Mouse (Mus musculus) right cerebral cortex, postnatal 4 days (tissue): Measurements from ENCODE around the gene Traf3ip3.
A peak's percentile ranks its signal among the peaks of the same experiment; 100 is the strongest.

Source experiments
- DNase-seq: peaks from one replicate; pipeline ENCODE4 v3.0.0-alpha.2; 2022

Traf3ip3 gene

DNA sequence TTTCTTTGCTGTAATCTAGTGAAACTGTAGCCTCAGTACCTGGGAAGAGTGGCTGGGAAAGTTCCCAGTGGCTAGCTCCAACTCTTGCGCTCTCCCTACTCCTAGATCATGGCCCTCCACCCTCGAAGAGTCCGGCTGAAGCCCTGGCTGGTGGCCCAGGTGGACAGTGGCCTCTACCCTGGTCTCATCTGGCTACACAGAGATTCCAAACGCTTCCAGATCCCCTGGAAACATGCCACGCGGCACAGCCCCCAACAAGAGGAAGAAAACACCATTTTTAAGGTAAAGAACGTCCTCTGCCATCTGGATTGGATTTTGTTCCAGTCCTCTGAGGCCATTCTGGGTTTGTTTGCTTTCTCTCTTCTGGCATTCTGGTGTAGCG lies 44.4 kb downstream of the Traf3ip3 start:
- DNase-seq = no peak

DNA sequence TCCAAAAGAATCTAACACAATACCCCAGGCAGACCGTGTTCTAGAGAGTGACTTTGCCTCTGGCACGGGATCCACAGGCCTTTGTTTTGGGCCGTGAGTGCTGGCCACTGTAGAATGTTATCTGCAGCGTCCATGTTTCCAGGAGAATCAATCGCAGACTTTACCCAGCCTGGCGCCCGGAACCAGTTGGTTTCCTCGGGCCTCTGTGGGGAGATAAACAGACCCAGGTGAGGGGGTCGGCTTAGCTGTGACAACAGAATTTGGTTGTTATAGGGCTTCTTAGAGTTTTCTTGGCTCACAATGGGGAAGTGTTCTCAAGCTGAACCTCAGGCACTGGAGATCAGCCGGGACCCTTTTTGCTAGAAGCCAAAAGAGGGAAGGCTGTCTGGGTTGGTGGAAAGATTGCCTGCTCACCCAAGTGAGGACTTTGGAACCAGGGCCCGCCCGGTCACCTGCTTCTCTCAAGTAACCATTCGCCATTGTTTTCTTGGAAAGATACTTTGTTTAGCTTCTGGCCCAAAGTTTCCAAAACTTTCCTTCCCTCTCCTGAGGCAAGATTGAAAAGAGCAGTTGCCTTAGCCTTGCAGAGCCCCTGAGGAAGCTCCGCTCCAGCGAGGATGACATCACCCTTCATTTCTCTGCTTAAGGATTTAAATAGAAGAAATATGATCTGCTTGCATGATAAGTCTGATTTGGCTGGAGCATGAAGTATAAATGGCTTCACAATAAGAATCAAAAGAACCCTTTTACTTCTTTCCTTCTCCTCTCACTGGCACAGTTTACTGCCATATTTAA lies 45.0 kb downstream of the Traf3ip3 start:
- DNase-seq = no peak

DNA sequence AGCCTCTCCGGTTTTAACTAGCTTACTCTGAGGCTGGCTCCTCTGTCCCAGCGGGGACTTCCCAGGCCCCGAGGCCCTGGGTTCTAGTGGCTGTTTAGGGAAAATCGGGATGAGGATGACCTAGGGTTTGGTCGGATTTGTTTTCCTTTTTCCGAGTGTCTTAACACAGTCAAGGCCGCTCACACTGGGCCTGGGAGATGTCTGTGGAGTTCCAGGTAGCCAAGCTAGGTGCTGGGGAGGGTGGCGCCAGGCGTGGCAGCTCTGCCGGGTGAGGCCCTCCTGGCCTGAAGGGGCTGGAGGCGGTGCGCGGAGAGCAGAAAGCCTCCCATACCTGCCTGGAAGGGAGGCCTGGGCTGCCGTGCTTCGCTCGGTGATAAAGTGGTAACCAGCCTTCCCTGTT lies 47.9 kb downstream of the Traf3ip3 start:
- no peak for DNase-seq

DNA sequence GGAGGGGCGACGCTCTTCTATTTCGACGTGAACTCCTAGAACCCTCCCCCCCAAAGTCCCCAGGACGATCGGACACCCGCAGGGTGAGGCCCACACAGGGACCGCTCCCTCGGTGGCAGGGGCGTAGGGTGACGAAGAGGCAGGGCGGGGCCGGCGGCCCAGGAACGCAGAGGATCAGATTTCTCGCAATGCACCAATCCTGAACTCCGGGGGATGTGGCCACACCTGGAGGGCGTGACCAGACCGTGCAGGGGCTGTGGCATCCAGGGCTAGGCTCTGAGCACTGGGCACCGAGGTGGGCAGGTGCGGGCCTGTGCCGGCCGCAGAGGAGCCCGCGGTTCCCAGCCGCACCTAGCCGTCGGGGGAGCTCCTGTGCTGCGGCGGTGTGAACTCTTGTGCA lies 48.6 kb downstream of the Traf3ip3 start, which contains the start of gene Irf6:
Irf6 (plus strand) TSS at position 240 of the 400 bp plus-strand sequence.
- DNase-seq = no peak

DNA sequence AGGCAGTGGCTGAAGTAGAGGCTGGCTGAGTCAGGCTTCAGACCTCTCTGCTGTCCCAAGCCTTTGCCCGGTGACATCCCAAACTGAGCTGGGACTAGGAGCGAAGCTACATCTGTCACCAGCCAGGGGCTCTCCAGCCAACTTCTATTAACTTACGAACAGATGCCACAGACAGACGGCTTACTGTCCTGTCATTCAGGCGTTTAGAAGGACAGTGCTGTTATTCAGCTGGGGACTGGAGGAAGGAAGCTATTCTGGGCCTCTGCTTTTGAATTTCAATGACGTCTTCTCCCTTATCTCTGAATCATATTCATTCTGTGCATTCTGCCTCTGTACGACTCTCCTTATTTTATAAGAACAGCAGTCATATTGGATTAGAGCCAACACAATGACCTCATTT lies 50.4 kb downstream of the Traf3ip3 start:
- DNase-seq = no peak

DNA sequence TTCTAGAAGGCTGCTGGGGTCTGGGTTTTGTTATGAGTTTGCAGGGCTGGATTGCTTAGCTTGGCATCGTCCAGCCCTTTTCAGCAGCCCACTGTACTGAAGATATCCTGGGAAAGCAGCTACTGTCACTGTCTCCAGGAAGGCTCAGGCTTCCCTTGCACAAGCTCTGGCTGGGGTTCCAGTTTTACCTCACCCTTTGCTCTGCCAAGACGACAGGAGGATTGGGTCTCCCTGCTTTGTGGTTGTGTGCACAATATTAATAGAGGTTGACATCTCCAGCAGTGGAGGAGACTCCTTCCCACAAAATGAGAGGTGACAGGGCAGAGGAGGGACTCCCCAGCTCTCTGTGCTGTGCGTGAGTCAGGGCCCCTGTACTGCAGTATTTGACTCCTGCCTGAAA lies 52.3 kb downstream of the Traf3ip3 start:
- DNase-seq = no peak

DNA sequence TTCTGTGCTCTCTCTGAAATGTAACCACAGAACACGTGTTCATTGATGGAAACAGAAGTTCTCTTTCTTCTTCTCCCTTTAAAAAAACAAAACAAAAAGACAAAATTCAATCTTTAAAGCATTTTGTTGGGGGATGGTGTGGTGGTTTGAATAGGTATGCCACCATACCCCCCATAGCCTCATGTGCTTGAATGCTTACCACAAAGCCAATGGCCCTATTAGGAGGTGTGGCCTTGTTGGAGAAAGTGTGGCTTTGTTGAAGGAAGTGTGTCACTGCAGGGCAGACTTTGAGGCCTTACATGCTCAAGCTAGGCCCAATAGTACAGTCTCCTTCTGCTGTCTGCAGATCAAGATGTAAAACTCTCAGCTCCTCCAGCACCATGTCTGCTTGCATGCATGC lies 55.1 kb downstream of the Traf3ip3 start:
- no peak for DNase-seq

DNA sequence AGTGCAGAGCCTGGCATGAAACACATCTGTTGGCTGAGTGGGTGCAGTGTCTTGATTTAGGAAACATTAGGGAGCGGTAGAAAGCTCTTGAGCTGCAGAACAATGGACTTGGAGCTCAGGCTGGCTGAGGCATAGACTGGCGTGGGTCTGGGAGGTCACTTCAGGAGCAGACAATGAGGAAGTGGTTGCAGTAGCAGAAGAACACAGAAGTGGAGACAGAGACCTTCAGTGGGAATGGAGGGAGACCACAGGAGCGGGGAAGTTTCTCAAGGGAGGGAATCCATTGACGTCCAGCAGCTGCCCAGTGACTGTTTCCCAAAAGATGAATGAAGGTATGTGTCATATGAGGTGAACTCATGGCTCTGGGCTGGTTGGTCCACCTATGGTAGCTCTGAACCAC lies 56.4 kb downstream of the Traf3ip3 start:
- DNase-seq = no peak

DNA sequence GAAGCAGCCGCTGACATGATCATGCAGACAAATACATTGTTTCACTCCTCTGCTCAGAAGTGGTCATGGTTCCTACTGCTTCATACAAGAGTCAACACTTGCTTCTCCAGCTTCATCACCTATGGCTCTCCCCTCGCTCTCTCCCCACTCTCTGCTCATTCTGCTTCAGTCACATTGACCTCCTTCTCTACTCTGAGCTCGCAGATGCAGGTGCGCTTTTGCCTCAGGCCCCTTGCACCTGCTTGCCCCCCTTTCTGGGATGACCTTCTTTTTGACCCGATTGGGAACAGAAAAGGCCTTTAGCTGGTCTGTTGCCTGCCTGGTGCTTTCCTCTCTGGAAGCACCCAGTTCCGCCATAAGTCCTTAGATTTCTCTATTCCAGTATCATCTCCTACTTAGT lies 57.0 kb downstream of the Traf3ip3 start:
- no peak for DNase-seq

DNA sequence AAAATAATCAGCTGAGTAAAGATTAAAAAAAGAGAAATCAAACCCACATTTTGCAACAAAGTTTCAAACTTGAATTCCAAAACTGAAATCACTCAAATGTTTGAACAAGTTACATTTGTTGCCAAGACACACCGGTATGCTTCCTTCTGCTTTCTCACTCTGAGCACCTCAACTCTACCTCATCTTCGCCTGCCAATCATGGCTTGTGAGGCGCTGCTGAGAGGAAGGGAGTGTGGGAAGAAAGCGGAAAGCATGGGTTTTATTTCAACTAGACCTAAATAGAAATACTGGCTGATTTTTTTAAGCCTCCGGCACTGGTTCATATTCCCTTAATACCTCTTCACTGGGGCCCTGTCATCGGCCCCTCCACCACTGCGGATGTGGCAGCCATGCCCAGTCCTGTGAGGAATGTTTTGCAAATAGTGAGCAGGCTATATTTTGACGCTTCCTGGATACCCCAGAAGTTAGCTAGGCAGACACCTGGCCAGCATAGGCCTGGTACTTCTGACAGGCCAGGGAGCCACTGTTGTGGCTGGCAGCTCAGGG lies 58.9 kb downstream of the Traf3ip3 start:
- DNase-seq = no peak

DNA sequence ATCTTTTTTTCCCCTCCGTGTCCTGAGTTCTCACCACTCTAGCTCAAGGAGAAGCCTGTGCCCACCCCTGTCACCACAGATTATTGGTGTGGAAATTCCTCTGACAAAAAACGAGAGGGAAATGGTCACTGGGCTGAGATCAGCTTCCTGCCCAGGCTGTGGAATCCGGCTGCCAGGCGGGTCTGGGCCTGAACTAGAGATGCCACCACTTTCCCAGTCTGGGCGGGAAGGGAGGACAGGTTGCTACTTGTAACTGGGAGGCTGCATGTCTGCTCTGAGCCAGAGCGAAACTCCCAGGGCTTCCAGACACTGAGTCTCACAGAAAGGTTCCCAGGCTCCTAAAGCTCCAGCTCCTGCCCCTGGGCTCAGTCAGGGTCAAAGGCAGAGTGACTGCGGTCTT lies 60.4 kb downstream of the Traf3ip3 start:
- no peak for DNase-seq

DNA sequence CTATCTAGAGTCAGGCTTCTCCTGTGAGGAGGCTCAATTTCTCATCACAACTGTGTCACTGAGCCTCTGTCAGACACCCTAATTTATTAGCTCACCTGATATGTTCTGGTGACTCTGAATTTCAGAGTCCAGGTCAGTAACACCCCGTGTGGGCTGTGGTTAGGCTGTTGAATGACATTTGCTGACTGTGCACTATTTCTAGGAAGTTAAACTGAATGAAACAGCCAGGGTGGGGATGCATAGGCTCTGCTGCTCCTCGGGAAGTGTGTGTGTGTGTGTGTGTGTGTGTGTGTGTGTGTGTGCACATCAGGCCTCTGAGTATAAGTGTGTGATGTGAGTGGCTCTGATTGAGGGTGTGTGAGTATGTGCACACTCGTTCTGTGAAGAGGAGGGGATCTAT lies 62.8 kb downstream of the Traf3ip3 start:
- DNase-seq = no peak

DNA sequence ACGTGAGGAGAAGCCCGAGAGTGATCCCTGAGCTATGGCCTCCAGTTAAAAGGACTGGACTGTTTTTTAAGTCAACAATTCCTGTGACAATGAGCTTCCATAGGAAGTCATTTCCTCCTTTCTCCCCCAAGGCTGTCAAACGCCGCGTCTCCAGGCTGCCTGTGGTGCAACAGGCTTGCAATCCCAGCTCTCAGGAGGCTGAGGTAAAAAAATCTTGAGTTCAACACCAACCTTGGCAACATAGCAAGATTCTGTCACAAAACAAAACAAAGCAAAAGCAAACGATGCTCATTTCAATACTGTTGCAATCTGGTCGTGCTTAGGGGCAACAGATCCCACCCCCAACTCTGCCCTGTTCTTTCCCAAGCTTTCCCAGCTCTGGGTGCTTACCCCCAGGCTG lies 63.4 kb downstream of the Traf3ip3 start:
- no peak for DNase-seq

DNA sequence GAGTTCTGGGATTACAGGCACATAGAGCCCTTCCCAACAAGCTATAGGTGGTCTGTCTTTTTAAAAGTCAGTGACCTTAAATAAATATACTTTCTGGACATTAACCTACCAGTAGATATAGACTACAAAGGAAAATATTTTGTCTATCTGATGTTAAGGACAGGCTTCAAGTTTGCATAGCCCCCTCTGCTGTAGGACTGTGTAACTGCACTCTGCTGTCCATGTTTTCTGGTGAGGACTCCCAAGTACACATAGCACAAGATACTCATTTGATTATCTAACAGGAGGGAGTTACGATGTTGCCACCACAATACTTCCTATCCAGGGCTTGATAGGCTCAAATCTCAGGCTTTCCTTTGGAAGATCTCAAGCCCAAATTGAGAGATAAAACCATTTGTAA lies 67.8 kb downstream of the Traf3ip3 start:
- no peak for DNase-seq

DNA sequence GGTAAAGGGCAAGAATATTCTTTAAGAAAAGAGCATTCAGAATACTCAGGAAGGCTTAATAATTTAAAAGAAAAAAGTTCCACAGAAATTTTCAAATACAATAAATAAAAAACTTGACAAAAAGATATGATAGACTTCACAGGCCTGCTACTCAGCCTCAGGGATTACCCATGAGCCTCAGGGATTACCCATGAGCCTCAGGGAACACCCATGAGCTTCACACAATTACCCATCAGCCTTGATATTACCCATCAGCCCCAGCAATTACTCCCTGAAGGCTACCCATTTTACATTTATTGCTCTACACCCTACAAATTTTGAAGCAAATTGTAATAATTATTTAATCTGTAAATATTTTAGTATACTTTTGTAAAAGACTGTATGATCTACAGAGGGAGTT lies 69.1 kb downstream of the Traf3ip3 start:
- DNase-seq = no peak

DNA sequence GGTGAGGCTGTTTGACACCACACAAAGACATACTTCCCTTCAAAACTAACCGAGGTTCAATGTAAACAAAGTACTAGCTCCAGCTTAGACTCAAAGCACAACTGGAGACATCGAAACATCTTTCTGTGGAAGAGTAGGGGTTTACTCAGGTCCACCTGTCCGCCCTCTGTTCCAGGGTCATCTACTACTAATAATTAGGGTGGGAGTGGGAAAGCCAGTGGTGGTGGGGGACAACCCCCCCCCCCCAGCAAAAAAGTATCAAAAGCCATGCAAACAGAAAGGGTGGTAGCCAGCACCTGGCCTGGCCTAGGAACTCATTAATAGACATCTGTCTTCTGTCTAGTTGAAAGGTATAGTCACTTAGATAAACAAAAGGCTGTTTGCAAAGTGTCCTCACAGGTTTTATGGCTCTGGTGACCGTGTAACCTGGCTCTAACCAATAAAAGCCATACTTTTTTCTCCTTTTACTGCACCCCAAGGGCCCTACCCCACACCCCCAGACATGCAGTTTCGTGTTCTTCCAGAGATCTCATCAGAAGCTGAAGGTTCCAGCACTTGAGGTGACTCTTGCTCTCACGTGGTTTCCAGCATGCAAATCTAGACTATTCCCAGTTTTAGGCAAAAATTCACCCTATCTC lies 70.1 kb downstream of the Traf3ip3 start:
- no peak for DNase-seq

DNA sequence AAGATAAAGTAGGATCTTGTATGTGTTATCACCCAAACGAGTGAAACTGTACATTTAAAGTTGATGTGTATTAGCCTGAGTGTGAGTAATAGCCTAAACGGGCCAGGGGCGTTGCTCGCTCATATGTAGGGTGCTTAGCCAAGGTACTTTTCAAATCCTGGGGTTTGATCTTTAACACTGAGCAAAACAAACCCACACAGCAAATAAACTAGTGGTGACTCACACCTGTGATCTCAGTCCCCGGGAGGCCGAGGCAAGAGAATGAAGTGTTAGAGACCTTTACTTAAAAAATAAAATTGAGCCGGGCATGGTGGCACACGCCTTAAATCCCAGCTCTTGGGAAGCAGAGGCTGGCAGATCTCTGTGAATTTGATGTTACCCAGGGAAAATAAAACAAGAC lies 70.7 kb downstream of the Traf3ip3 start:
- DNase-seq = no peak

DNA sequence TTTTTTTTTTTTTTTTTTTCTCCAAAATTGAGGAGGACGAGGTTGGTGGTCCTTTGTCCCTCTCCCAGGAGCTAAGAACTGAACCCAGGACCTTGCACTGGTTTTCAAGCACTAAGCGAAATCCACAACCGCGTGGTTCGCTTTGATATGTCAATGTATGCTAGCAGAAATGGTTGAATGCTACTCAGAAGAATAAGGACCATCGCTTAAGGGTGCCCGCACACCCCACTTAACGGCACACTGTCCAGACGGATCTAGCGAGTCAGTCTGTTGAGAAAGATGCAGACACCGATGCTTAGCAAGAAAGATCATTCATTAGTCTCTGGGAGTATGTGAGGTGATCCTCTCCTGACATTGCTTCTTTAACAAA lies 71.1 kb downstream of the Traf3ip3 start:
- DNase-seq = no peak

DNA sequence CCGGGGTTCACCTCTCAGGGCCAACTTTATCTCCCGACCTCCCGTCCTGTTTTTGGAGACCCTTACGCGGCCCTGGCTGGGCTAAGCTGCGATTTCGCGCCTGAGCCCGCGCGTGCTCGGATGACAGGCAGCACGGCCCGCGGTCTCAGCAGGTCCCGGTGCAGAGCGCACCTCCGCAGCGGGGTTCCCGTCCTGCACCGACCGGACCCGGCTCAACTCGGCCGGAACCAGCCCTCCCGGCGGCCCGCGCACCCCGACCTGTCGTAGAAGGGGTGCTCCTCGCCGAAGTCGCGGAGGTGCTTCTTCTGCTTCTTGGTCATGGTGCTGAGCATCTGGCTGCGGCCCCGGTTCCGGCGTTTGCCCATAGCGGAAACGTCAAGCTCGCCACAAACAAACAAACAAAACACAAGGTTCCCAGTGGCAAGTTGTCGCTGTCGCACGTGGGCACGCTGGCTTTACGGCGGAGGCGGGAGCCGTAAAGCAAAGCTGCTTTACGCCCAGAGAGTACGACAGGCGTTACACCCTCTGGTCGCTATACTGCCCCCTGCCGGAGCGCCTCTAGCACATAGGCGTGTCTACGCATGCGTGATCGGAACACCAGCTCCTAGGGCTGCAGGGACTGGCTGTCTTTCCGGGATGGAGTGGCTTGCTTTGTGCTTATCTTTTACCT lies 71.6 kb downstream of the Traf3ip3 start, which contains the start of gene Diexf:
Diexf (minus strand) TSS at position 487 of the 670 bp plus-strand sequence.
- DNase-seq = peak; percentile 100

DNA sequence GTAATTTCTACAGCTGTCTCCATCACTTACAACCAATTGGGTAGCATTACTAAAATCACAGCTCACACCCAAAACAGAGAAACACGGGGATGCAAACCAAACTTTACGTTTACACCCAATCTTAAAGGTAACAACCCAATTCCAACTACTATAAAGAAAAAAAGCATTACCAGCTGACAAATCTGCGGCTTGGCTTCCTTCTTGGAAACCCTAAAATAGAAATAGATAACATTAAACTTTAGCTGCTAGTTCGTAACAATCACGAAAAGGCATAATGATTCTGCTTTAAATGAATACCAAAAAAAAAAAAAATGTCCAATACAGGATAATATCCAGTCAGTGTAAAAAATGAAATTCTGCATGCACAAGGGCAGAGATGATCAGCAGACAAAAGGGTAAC lies 72.2 kb downstream of the Traf3ip3 start:
- no peak for DNase-seq

DNA sequence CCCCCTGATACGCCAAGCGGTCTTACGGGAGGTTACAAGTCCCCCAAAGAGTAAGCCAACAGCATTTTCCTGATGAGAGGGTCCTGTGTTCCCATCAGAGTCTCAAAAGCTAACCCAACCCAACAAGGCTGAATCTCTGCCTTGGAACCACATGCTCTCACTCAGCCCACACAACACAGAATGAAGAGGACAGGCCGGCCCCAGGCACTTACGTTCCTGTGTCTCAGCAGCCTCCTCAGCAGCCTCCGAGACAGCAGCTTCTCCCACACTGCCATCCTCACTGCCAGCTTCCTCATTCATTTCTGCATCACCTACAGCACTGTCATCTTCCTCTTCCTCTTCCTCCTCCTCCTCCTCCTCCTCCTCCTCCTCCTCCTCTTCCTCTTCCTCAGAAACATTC lies 73.4 kb downstream of the Traf3ip3 start:
- no peak for DNase-seq

DNA sequence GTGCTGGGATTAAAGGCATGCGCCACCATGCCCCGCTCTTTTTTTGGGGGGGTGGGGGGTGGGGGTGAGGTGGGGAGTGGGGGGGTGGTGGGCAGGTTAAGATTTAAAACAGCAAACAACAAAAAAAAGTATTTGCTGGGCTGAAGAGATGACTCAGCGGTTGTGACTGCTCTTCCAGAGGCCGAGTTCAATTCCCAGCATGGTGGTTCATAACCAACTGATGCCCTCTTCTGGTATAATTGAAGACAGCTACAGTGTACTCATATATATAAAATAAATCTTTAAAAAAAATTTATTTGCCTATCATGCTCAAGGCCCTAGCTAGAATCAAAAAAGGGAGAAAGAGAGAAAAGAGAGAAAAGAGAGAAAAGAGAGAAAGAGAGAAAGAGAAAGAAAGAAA lies 75.7 kb downstream of the Traf3ip3 start:
- DNase-seq = no peak
